Mouse (Mus musculus) right cerebral cortex, postnatal 25 days (tissue): ENCODE results near the gene Tcea2.
A peak's percentile ranks its signal among the peaks of the same experiment; 100 is the strongest.

Source experiments
- DNase-seq: peaks from one replicate; pipeline ENCODE4 v3.0.0; 2022

The Tcea2 gene

GRCm38 (mm10) chr2:181676424-181676823 is 3.7 kb upstream of the Tcea2 start:
- no peak for DNase-seq

GRCm38 (mm10) chr2:181677096-181677754 is 2.9 kb upstream of the Tcea2 start:
- DNase-seq = no peak

- no peak for DNase-seq
Measured at GRCm38 (mm10) chr2:181677755-181678098, 2.4 kb upstream of the Tcea2 start.

GRCm38 (mm10) chr2:181678780-181679179 is 1.3 kb upstream of the Tcea2 start:
- DNase-seq = peak; percentile 71

GRCm38 (mm10) chr2:181680716-181681117 is 607 bp downstream of the Tcea2 start:
- DNase-seq = peak; percentile 52

GRCm38 (mm10) chr2:181681978-181682377 is 1.9 kb downstream of the Tcea2 start:
- peak; percentile 1 for DNase-seq

- peak; percentile 2 for DNase-seq
Measured at GRCm38 (mm10) chr2:181683381-181683780, 3.3 kb downstream of the Tcea2 start.

GRCm38 (mm10) chr2:181684713-181685112 is 4.6 kb downstream of the Tcea2 start:
- no peak for DNase-seq

- DNase-seq = no peak
Measured at GRCm38 (mm10) chr2:181685686-181686085, 5.6 kb downstream of the Tcea2 start.

- DNase-seq = no peak
Measured at GRCm38 (mm10) chr2:181687586-181687985, 7.5 kb downstream of the Tcea2 start.

- DNase-seq = no peak
Measured at GRCm38 (mm10) chr2:181689466-181690160, 9.5 kb downstream of the Tcea2 start.

GRCm38 (mm10) chr2:181691083-181691482 is 11.0 kb downstream of the Tcea2 start:
- DNase-seq = no peak

- DNase-seq = no peak
Measured at GRCm38 (mm10) chr2:181691571-181691970, 11.5 kb downstream of the Tcea2 start.

- no peak for DNase-seq
Measured at GRCm38 (mm10) chr2:181692304-181692703, 12.2 kb downstream of the Tcea2 start.

- DNase-seq = peak; percentile 87
Measured at GRCm38 (mm10) chr2:181693339-181694280, 13.5 kb downstream of the Tcea2 start, which contains the start of gene Rgs19. Rgs19 (minus strand) TSS chr2:181693977.

GRCm38 (mm10) chr2:181694581-181694980 is 14.5 kb downstream of the Tcea2 start:
- no peak for DNase-seq

- DNase-seq = no peak
Measured at GRCm38 (mm10) chr2:181695776-181696175, 15.7 kb downstream of the Tcea2 start.

GRCm38 (mm10) chr2:181696801-181697420 is 16.8 kb downstream of the Tcea2 start:
- no peak for DNase-seq

GRCm38 (mm10) chr2:181698241-181698640 is 18.1 kb downstream of the Tcea2 start, which contains the start of gene Lkaaear1:
Lkaaear1 (minus strand) TSS chr2:181698442.
- no peak for DNase-seq

- DNase-seq = no peak
Measured at GRCm38 (mm10) chr2:181706668-181707067, 26.6 kb downstream of the Tcea2 start.

GRCm38 (mm10) chr2:181713749-181714148 is 33.6 kb downstream of the Tcea2 start:
- peak; percentile 62 for DNase-seq

- peak; percentile 80 for DNase-seq
Measured at GRCm38 (mm10) chr2:181714903-181715326, 34.8 kb downstream of the Tcea2 start, which contains the start of gene Oprl1. Oprl1 (plus strand) TSS chr2:181715016.

- DNase-seq = no peak
Measured at GRCm38 (mm10) chr2:181715382-181715781, 35.3 kb downstream of the Tcea2 start.
